Mouse (Mus musculus): ENCODE measurements around the gene Rubcn. TPM values are rescaled to one million over a fixed set of nuclear protein-coding genes. Genes with fewer than 3 reads are reported as not detected.
A peak's percentile ranks its signal among the peaks of the same experiment; 100 is the strongest.

Gene Rubcn
- polyA plus RNA-seq, 1 experiment from 2014 or later: 18.1 TPM

- H3K36me3 ChIP-seq (ENCODE audit: control insufficient read depth, insufficient read depth, low read length): no peaks in the 10 kb centered on the region
- no peak overlapping the region for H3K9ac ChIP-seq (ENCODE audit: low read length)
- H3K9me3 ChIP-seq (ENCODE audit: control insufficient read depth, low read length): no peaks in the 10 kb centered on the region
- ATAC-seq (ENCODE audit: insufficient read depth, low FRiP score, low TSS enrichment) (no peak), DNase-seq (ENCODE audit: low spot score) (no peak)
- no peak overlapping the region for H3K27ac ChIP-seq (ENCODE audit: low read depth, low read length)
- H3K4me3 ChIP-seq (ENCODE audit: low read depth, low read length): no peak overlapping the region
- no peaks in the 10 kb centered on the region for H3K27me3 ChIP-seq (ENCODE audit: control insufficient read depth, insufficient read depth, low read length)
- H3K4me2 ChIP-seq (ENCODE audit: low read depth): no peak overlapping the region
- H3K4me1 ChIP-seq (ENCODE audit: control insufficient read depth, insufficient read depth, low read length): 0 out of 2 replicates have a peak, but pooled peaks cover 3% of the 10 kb centered on the region
- WGBS: 87% methylated on average over 4 of the region's 4 CpGs
Observed at GRCm38 (mm10) chr16:32818036-32818435, 59.5 kb downstream of the Rubcn start.

- no peaks in the 10 kb centered on the region for H3K9me3 ChIP-seq (ENCODE audit: control insufficient read depth, low read length)
- H3K4me2 ChIP-seq (ENCODE audit: low read depth): peak overlapping the region; percentile 44
- peak; percentile 35 for DNase-seq (ENCODE audit: low spot score)
- H3K4me3 ChIP-seq (ENCODE audit: low read depth, low read length): peak overlapping the region; percentile 13
- H3K36me3 ChIP-seq (ENCODE audit: control insufficient read depth, insufficient read depth, low read length): no peaks in the 10 kb centered on the region
- WGBS: 7% methylated on average over 6 of the region's 6 CpGs
- H3K4me1 ChIP-seq (ENCODE audit: control insufficient read depth, insufficient read depth, low read length): 0 out of 2 replicates have a peak, but pooled peaks cover 3% of the 10 kb centered on the region
- H3K27me3 ChIP-seq (ENCODE audit: control insufficient read depth, insufficient read depth, low read length): no peaks in the 10 kb centered on the region
- no peak overlapping the region for H3K9ac ChIP-seq (ENCODE audit: low read length)
- H3K27ac ChIP-seq (ENCODE audit: low read depth, low read length): no peak overlapping the region
- ATAC-seq (ENCODE audit: insufficient read depth, low FRiP score, low TSS enrichment): no peak
Observed at GRCm38 (mm10) chr16:32815160-32815605, 62.4 kb downstream of the Rubcn start.

- ATAC-seq (ENCODE audit: insufficient read depth, low FRiP score, low TSS enrichment) (no peak), DNase-seq (ENCODE audit: low spot score) (peak; percentile 42)
- WGBS: 26% methylated on average over 14 of the region's 14 CpGs
- H3K9me3 ChIP-seq (ENCODE audit: control insufficient read depth, low read length): no peaks in the 10 kb centered on the region
- no peaks in the 10 kb centered on the region for H3K27me3 ChIP-seq (ENCODE audit: control insufficient read depth, insufficient read depth, low read length)
- H3K9ac ChIP-seq (ENCODE audit: low read length): no peak overlapping the region; the same call in 1 of the 2 replicates
- 0 out of 2 replicates have a peak, but pooled peaks cover 3% of the 10 kb centered on the region for H3K4me1 ChIP-seq (ENCODE audit: control insufficient read depth, insufficient read depth, low read length)
- H3K4me2 ChIP-seq (ENCODE audit: low read depth): peak overlapping the region; percentile 44
- H3K36me3 ChIP-seq (ENCODE audit: control insufficient read depth, insufficient read depth, low read length): no peaks in the 10 kb centered on the region
- H3K27ac ChIP-seq (ENCODE audit: low read depth, low read length): no peak overlapping the region
- H3K4me3 ChIP-seq (ENCODE audit: low read depth, low read length): peak overlapping the region; percentile 13
Observed at GRCm38 (mm10) chr16:32814539-32814938, 63.0 kb downstream of the Rubcn start.

- 0 out of 2 replicates have a peak, but pooled peaks cover 3% of the 10 kb centered on the region for H3K4me1 ChIP-seq (ENCODE audit: control insufficient read depth, insufficient read depth, low read length)
Observed at GRCm38 (mm10) chr16:32813771-32814170, 63.8 kb downstream of the Rubcn start.

GRCm38 (mm10) chr16:32813362-32813761 is 64.2 kb downstream of the Rubcn start:
- H3K27me3 ChIP-seq (ENCODE audit: control insufficient read depth, insufficient read depth, low read length): no peaks in the 10 kb centered on the region
- no peak for ATAC-seq (ENCODE audit: insufficient read depth, low FRiP score, low TSS enrichment)
- H3K27ac ChIP-seq (ENCODE audit: low read depth, low read length): no peak overlapping the region
- WGBS: 48% methylated on average over 9 of the region's 9 CpGs
- DNase-seq (ENCODE audit: low spot score): no peak
- no peak overlapping the region for H3K4me2 ChIP-seq (ENCODE audit: low read depth)
- 0 out of 2 replicates have a peak, but pooled peaks cover 3% of the 10 kb centered on the region for H3K4me1 ChIP-seq (ENCODE audit: control insufficient read depth, insufficient read depth, low read length)
- no peak overlapping the region for H3K4me3 ChIP-seq (ENCODE audit: low read depth, low read length)
- H3K9me3 ChIP-seq (ENCODE audit: control insufficient read depth, low read length): no peaks in the 10 kb centered on the region
- H3K9ac ChIP-seq (ENCODE audit: low read length): no peak overlapping the region
- no peaks in the 10 kb centered on the region for H3K36me3 ChIP-seq (ENCODE audit: control insufficient read depth, insufficient read depth, low read length)

More at GRCm38 (mm10) chr16:32813771-32814170, 63.8 kb downstream of the Rubcn start:
- Histone ChIP-seq H3K27ac (ENCODE audit: low read depth, low read length) (no peak overlapping the region), H3K36me3 (ENCODE audit: control insufficient read depth, insufficient read depth, low read length) (no peaks in the 10 kb centered on the region), H3K27me3 (ENCODE audit: control insufficient read depth, insufficient read depth, low read length) (no peaks in the 10 kb centered on the region), H3K4me3 (ENCODE audit: low read depth, low read length) (no peak overlapping the region), H3K4me2 (ENCODE audit: low read depth) (no peak overlapping the region), H3K9ac (ENCODE audit: low read length) (no peak overlapping the region), H3K9me3 (ENCODE audit: control insufficient read depth, low read length) (no peaks in the 10 kb centered on the region)
- ATAC-seq (ENCODE audit: insufficient read depth, low FRiP score, low TSS enrichment): no peak
- WGBS: 66% methylated on average over 3 of the region's 3 CpGs
- no peak for DNase-seq (ENCODE audit: low spot score)

- Histone ChIP-seq H3K9ac (ENCODE audit: low read length) (no peak overlapping the region), H3K36me3 (ENCODE audit: control insufficient read depth, insufficient read depth, low read length) (no peaks in the 10 kb centered on the region), H3K4me3 (ENCODE audit: low read depth, low read length) (no peak overlapping the region), H3K27ac (ENCODE audit: low read depth, low read length) (no peak overlapping the region), H3K4me2 (ENCODE audit: low read depth) (no peak overlapping the region), H3K27me3 (ENCODE audit: control insufficient read depth, insufficient read depth, low read length) (no peaks in the 10 kb centered on the region), H3K9me3 (ENCODE audit: control insufficient read depth, low read length) (no peaks in the 10 kb centered on the region), H3K4me1 (ENCODE audit: control insufficient read depth, insufficient read depth, low read length) (0 out of 2 replicates have a peak, but pooled peaks cover 3% of the 10 kb centered on the region)
- ATAC-seq (ENCODE audit: insufficient read depth, low FRiP score, low TSS enrichment) (no peak), DNase-seq (ENCODE audit: low spot score) (peak; percentile 85)
- WGBS: 3% methylated on average over 9 of the region's 9 CpGs
Observed at GRCm38 (mm10) chr16:32812888-32813361, 64.6 kb downstream of the Rubcn start.

- Histone ChIP-seq H3K4me2 (ENCODE audit: low read depth) (no peak within 1 kb of the TSS), H3K36me3 (ENCODE audit: control insufficient read depth, insufficient read depth, low read length) (no peaks in the 10 kb centered on the region), H3K4me1 (ENCODE audit: control insufficient read depth, insufficient read depth, low read length) (peaks cover 6% of the 10 kb centered on the region; the same call in 1 of the 2 replicates), H3K9ac (ENCODE audit: low read length) (no peak within 1 kb of the TSS), H3K27me3 (ENCODE audit: control insufficient read depth, insufficient read depth, low read length) (no peaks in the 10 kb centered on the region), H3K4me3 (ENCODE audit: low read depth, low read length) (no peak within 1 kb of the TSS), H3K27ac (ENCODE audit: low read depth, low read length) (no peak within 1 kb of the TSS), H3K9me3 (ENCODE audit: control insufficient read depth, low read length) (no peaks in the 10 kb centered on the region)
- ATAC-seq (ENCODE audit: insufficient read depth, low FRiP score, low TSS enrichment): no peak
- WGBS: 93% methylated on average over 4 of the region's 4 CpGs
- no peak for DNase-seq (ENCODE audit: low spot score)
Observed at GRCm38 (mm10) chr16:32810321-32810720, 67.2 kb downstream of the Rubcn start, which contains the start of gene Smbd1. TSS of gene Smbd1 (minus strand) at chr16:32810477.

- H3K27ac ChIP-seq (ENCODE audit: low read depth, low read length): no peak overlapping the region
- no peaks in the 10 kb centered on the region for H3K9me3 ChIP-seq (ENCODE audit: control insufficient read depth, low read length)
- 58% methylated on average over 8 of the region's 8 CpGs for WGBS
Observed at GRCm38 (mm10) chr16:32807408-32808185, 70.0 kb downstream of the Rubcn start.

More at GRCm38 (mm10) chr16:32807408-32808185, 70.0 kb downstream of the Rubcn start:
- Histone ChIP-seq H3K4me1 (ENCODE audit: control insufficient read depth, insufficient read depth, low read length) (peaks cover 4% of the 10 kb centered on the region; the same call in 1 of the 2 replicates), H3K9ac (ENCODE audit: low read length) (no peak overlapping the region), H3K4me3 (ENCODE audit: low read depth, low read length) (no peak overlapping the region), H3K27me3 (ENCODE audit: control insufficient read depth, insufficient read depth, low read length) (no peaks in the 10 kb centered on the region), H3K36me3 (ENCODE audit: control insufficient read depth, insufficient read depth, low read length) (no peaks in the 10 kb centered on the region), H3K4me2 (ENCODE audit: low read depth) (no peak overlapping the region)
- ATAC-seq (ENCODE audit: insufficient read depth, low FRiP score, low TSS enrichment): no peak
- no peak for DNase-seq (ENCODE audit: low spot score)
